Mouse (Mus musculus) adrenal gland, adult 10 weeks (tissue): ENCODE results near the gene Fyttd1. TPM values are rescaled to one million over a fixed set of nuclear protein-coding genes. Genes with fewer than 3 reads are reported as not detected.

Experiments used
- polyA plus RNA-seq: library from polyadenylated mRNA; stranded (reverse); fragments of 350-450 nt; fragmentation: Illumina TruSeq; extraction: RNeasy Lipid Tissue Mini Kit (QIAGEN cat#74804); gene quantifications from one replicate; pipeline ENCODE4 v1.2.3, GENCODE M21; 2014; ENCODE audit warnings: low read depth, low replicate concordance

Gene Fyttd1
- 181 TPM for polyA plus RNA-seq

GRCm38 (mm10) chr16:32877343-32878156 is at the start of gene Fyttd1, which contains the start of gene Rubcn:
Fyttd1 (plus strand) TSS chr16:32877500.
Rubcn (minus strand) TSS chr16:32877766.

DNA sequence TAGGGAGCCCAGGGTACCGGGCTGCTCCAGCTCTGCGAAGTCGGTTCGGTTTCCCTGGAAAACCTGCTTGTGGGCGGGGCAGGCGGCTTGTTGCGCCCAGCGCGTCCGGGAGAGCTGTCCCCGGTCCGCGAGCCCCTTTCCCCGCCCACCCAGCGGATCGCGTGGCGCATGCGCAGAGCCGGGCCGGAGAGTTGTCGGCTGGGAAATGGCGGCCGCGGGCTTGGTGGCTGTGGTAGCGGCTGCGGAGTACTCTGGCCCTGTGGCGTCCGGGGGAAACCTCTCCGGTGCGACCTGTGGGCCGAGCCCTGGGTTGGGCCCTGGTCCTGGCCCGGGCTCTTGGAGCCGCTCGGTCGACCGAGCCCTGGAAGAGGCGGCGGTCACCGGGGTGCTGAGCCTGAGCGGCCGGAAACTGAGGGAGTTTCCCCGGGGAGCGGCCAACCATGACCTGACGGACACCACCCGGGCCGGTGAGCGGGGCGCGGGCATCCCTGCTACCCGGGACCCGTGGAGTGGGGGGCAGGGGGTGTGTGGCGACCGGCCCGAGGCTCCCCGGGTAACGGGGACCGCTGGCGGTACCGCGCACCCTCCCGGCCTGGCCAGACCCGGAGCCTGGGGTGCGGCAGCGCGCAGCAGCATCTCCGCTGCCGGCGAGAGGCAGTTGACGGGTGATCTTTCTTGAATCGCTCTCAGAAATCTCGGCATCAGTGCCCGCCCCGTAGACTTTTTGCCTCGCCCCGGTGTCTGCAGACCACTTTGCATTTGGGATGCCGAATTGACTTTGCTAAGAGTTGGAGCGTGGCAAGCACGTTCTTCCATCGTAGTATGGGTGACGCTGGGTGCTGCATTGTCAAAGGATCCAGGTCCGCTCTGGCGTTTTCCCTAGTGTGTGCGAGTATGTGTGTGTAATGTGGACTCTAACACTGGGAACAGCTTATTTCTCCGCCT is 36.9 kb downstream of the Fyttd1 start, which contains the start of gene Lrch3:
TSS of gene Lrch3 (plus strand) at position 164 of the 945 bp plus-strand sequence.

Other genes with a start within 250 kb of the Fyttd1 start
- gene Tnk2, start 233.6 kb upstream of the Fyttd1 start, polyA plus RNA-seq, result 1.2 TPM
- gene Muc4, start 141.6 kb upstream of the Fyttd1 start, polyA plus RNA-seq, result not detected
- gene Muc20, start 80.1 kb upstream of the Fyttd1 start, polyA plus RNA-seq, result not detected
- not detected for gene Smbd1, start 67.0 kb upstream of the Fyttd1 start, polyA plus RNA-seq
- gene Rubcn, start 266 bp downstream of the Fyttd1 start, polyA plus RNA-seq, result 10.4 TPM
- 35.6 TPM for gene Lrch3, start 36.6 kb downstream of the Fyttd1 start, polyA plus RNA-seq
- 2.4 TPM for gene Iqcg, start 178.7 kb downstream of the Fyttd1 start, polyA plus RNA-seq
- 944 TPM for gene Rpl35a, start 179.0 kb downstream of the Fyttd1 start, polyA plus RNA-seq
- gene Lmln, start 185.0 kb downstream of the Fyttd1 start, polyA plus RNA-seq, result 8.3 TPM